Mouse (Mus musculus): ENCODE measurements around the gene Gm9376. TPM values are rescaled to one million over a fixed set of nuclear protein-coding genes. Genes with fewer than 3 reads are reported as not detected.

Gm9376 gene
- not detected in 2 replicates for polyA plus RNA-seq (2012; rRNA removed)

DNA sequence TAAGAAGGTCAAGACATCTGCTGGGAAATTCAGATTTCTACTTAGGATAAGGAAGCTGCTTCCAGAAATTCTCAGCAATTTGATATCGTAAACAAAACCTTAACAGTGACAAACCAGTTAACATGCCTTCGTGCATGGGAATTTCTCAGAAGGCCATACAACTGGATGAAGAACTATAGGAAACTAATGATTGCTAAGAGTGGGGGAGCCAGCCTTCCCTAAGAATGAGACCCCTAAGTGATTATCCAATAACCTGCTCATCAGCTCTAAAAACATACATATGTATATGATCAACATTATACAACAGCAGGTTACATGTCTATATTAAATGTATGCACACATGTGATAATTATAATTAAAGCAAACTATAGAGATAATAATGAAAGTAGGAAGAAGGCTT lies at the start of gene Gm9376:
Gene Gm9376, plus strand, starts transcription at position 301 of the 400 bp plus-strand sequence.

DNA sequence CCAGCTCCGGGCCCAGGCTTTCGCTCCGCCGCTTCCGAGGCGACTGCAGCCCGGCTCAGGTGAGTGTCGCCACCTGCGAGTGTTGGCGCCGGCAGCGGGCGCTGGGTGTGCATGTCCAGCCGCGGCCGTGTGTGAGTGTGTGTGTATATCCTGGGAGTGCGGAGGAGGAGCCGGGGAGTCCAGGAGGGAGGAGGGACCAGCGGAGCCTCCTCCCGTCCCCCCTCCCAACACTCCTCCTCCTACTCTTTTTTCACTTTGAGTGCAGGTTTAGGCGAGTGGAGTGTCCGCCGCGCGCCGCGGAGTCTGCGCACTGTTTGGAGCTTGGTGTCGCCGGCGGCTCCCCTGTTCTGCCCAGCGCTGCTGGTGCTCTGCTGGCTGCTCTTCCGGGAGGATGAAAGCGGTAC lies 29.9 kb upstream of the Gm9376 start, which contains the start of gene Sox21:
Gene Sox21, minus strand, starts transcription at position 145 of the 404 bp plus-strand sequence.

Other genes with a start within 250 kb of the Gm9376 start
- gene Dct, start 214.7 kb upstream of the Gm9376 start, polyA plus RNA-seq (2012; rRNA removed), result 4.0 and 4.2 TPM in 2 replicates
- gene Tgds, start 134.2 kb upstream of the Gm9376 start, polyA plus RNA-seq (2012; rRNA removed), result 23.1 and 32.1 TPM in 2 replicates
- 16.3 and 25.9 TPM in 2 replicates for gene Gpr180, start 129.8 kb upstream of the Gm9376 start, polyA plus RNA-seq (2012; rRNA removed)
- gene Sox21, start 29.9 kb upstream of the Gm9376 start, polyA plus RNA-seq (2012; rRNA removed), result 17.6 and 35.6 TPM in 2 replicates